Mouse (Mus musculus) erythroblast, embryonic 14.5 days (primary cell): ENCODE results near the gene Rptor.

Experiments used
- GATA1 ChIP-seq: IDR thresholded peaks from 2 replicates; pipeline ENCODE4 v1.6.1; 2012; ENCODE audit warnings: low read length, inconsistent platforms, mixed read lengths
- TAL1 ChIP-seq: IDR thresholded peaks from 3 replicates; pipeline ENCODE4 v1.6.1; 2012; ENCODE audit warnings: low read length, inconsistent platforms, mixed read lengths

GRCm38 (mm10) chr11:119877124-119877523, 274.4 kb downstream of the Rptor start:
- TF ChIP-seq GATA1 = no peak
- no peak for TF ChIP-seq TAL1
